Mouse (Mus musculus): ENCODE measurements around the gene Myo7a. TPM values are rescaled to one million over a fixed set of nuclear protein-coding genes. Genes with fewer than 3 reads are reported as not detected.

Gene Myo7a
- total and polyA plus RNA-seq, 3 experiments: 11.3 to 28.0 (median 12.9) TPM

- no peak overlapping the region for H3K4me3 ChIP-seq (replicated peaks in 1 of 3; ENCODE audit: low read depth in 2 of 3, low read length in 2 of 3, poor library complexity in 1 of 3)
- no peaks in the 10 kb centered on the region for H3K9me3 ChIP-seq (replicated peaks; ENCODE audit: low read length)
- TF ChIP-seq ETS1 (conservative IDR thresholded peaks at IDR 0.05; ENCODE audit: low read depth, low read length) (no peak), TCF12 (IDR thresholded peaks at IDR 0.05; ENCODE audit: low read depth, low read length) (no peak), RCOR1 (conservative IDR thresholded peaks at IDR 0.05; ENCODE audit: low read depth, low read length) (no peak), MAX (IDR thresholded peaks at IDR 0.05; ENCODE audit: low read length) (no peak), ZC3H11A (IDR thresholded peaks at IDR 0.05; ENCODE audit: low read depth, low read length) (no peak), PAX5 (IDR thresholded peaks at IDR 0.05; ENCODE audit: low read length) (no peak), CHD1 (IDR thresholded peaks at IDR 0.05; ENCODE audit: low read depth, low read length) (no peak), UBTF (IDR thresholded peaks at IDR 0.05; ENCODE audit: low read depth, low read length) (no peak), MAFK (IDR thresholded peaks at IDR 0.05; ENCODE audit: insufficient replicate concordance, low read length) (no peak), JUND (conservative IDR thresholded peaks at IDR 0.05; ENCODE audit: low read depth, low read length) (no peak), E2F4 (IDR thresholded peaks at IDR 0.05; ENCODE audit: insufficient replicate concordance, low read depth, low read length) (no peak), KAT2A (IDR thresholded peaks at IDR 0.05; ENCODE audit: insufficient replicate concordance, low read length) (no peak), EP300 (IDR thresholded peaks at IDR 0.05; ENCODE audit: low read length) (no peak), ZNF384 (IDR thresholded peaks at IDR 0.05; ENCODE audit: low read depth, low read length) (no peak), POLR2AphosphoS2 (IDR thresholded peaks at IDR 0.05; ENCODE audit: low read depth, low read length) (no peak), USF2 (conservative IDR thresholded peaks at IDR 0.05; ENCODE audit: low read depth, low read length) (no peak), USF1 (IDR thresholded peaks at IDR 0.05; ENCODE audit: low read depth, low read length) (no peak), TBP (conservative IDR thresholded peaks at IDR 0.05; ENCODE audit: low read depth, low read length) (no peak)
- peaks cover 0 to 5% of the 10 kb centered on the region in 2 experiments; a peak in 1 of 4 replicates for H3K4me1 ChIP-seq (ENCODE audit: control insufficient read depth in 1 of 2, insufficient read depth in 2 of 2)
- no peaks in the 10 kb centered on the region for H3K36me3 ChIP-seq (replicated peaks in 1 of 2; ENCODE audit: control insufficient read depth in 1 of 2, insufficient read depth in 1 of 2, low read length in 1 of 2)
- H3K27ac ChIP-seq (ENCODE audit: insufficient read depth, low read depth): no peak overlapping the region
- DNase-seq (ENCODE audit: extremely low read depth): no peak
- peaks cover 36% of the 10 kb centered on the region for H3K27me3 ChIP-seq (replicated peaks)
- in situ Hi-C loops (cut with MboI; ENCODE audit: low pct_ligation_motif_present, low pct_unique_long_range_greater_than_20kb, low sequenced_read_pairs): no loop called here
- H3K9ac ChIP-seq (ENCODE audit: insufficient read depth, low read depth): no peak overlapping the region
- H3K4me2 ChIP-seq (ENCODE audit: insufficient read depth, low read depth, poor library complexity, severe bottlenecking): no peak overlapping the region
- dilution Hi-C loops (cut with MboI; ENCODE audit: extremely low pct_ligation_motif_present, extremely low pct_unique_long_range_greater_than_20kb, low sequenced_read_pairs): no loop called here
- H3K79me2 ChIP-seq (replicated peaks; ENCODE audit: control insufficient read depth, extremely low read depth, insufficient read depth, poor library complexity, severe bottlenecking): no peaks in the 10 kb centered on the region
These were observed 18.7 kb upstream of the Myo7a start for GRCm38 (mm10) chr7:98137995-98138394.

DNA sequence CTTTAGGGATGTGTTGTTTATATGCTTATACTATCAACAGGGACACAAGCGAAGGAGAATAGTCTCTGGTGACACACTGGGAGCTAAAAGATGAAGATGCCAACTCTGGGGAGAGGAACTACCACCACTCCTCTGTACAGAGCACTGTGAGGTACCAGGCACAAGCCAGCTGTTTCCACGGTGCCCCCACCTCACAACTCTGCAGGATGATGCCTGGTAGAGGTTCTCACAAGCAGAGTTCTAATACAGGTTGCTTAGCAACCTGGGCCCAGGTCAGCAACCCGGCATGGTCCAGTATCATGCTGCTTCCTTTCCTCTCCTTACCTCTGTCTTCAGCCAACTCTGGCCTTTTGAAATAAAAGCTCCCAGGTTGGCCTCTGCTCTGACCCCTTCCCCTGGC lies 18.3 kb upstream of the Myo7a start:
- dilution Hi-C loops (cut with MboI; ENCODE audit: extremely low pct_ligation_motif_present, extremely low pct_unique_long_range_greater_than_20kb, low sequenced_read_pairs) (no loop called here), in situ Hi-C loops (cut with MboI; ENCODE audit: low pct_ligation_motif_present, low pct_unique_long_range_greater_than_20kb, low sequenced_read_pairs) (no loop called here)
- H3K36me3 ChIP-seq (replicated peaks in 1 of 2; ENCODE audit: control insufficient read depth in 1 of 2, insufficient read depth in 1 of 2, low read length in 1 of 2): no peaks in the 10 kb centered on the region
- peaks cover 0 to 5% of the 10 kb centered on the region in 2 experiments; a peak in 1 of 4 replicates for H3K4me1 ChIP-seq (ENCODE audit: control insufficient read depth in 1 of 2, insufficient read depth in 2 of 2)
- H3K4me3 ChIP-seq (replicated peaks in 1 of 3; ENCODE audit: low read depth in 2 of 3, low read length in 2 of 3, poor library complexity in 1 of 3): no peak overlapping the region
- H3K79me2 ChIP-seq (replicated peaks; ENCODE audit: control insufficient read depth, extremely low read depth, insufficient read depth, poor library complexity, severe bottlenecking): no peaks in the 10 kb centered on the region
- DNase-seq (ENCODE audit: extremely low read depth): no peak
- H3K27ac ChIP-seq (ENCODE audit: insufficient read depth, low read depth): no peak overlapping the region
- H3K9ac ChIP-seq (ENCODE audit: insufficient read depth, low read depth): no peak overlapping the region
- peaks cover 40% of the 10 kb centered on the region for H3K27me3 ChIP-seq (replicated peaks)
- no peak overlapping the region for H3K4me2 ChIP-seq (ENCODE audit: insufficient read depth, low read depth, poor library complexity, severe bottlenecking)
- no peak for TF ChIP-seq TBP (conservative IDR thresholded peaks at IDR 0.05; ENCODE audit: low read depth, low read length)
- TF ChIP-seq POLR2A (IDR thresholded peaks at IDR 0.05; ENCODE audit: low read depth, low read length): no peak
- TF ChIP-seq ZNF384 (IDR thresholded peaks at IDR 0.05; ENCODE audit: low read depth, low read length): no peak
- TF ChIP-seq MXI1 (IDR thresholded peaks at IDR 0.05; ENCODE audit: low read depth, low read length): no peak
- TF ChIP-seq KAT2A (IDR thresholded peaks at IDR 0.05; ENCODE audit: insufficient replicate concordance, low read length): no peak
- no peak for TF ChIP-seq POLR2AphosphoS2 (IDR thresholded peaks at IDR 0.05; ENCODE audit: low read depth, low read length)
- H3K9me3 ChIP-seq (replicated peaks; ENCODE audit: low read length): no peaks in the 10 kb centered on the region

Measured in CH12.LX (cell line).